Mouse (Mus musculus) c-Kit-positive CD71-negative TER-119-negative erythroid progenitor cells, embryonic 14.5 days (primary cell): ENCODE results near the gene Efna5.

ENCODE experiments used
- DNase-seq: peaks from one replicate; pipeline ENCODE4 v3.0.0-alpha.2; 2013; ENCODE audit warnings: low read depth

The Efna5 gene

GRCm38 (mm10) chr17:62700791-62701602 is 180.1 kb downstream of the Efna5 start:
- no peak for DNase-seq

- DNase-seq = no peak
Measured at GRCm38 (mm10) chr17:62694958-62695437, 186.1 kb downstream of the Efna5 start.

GRCm38 (mm10) chr17:62692242-62692641 is 188.9 kb downstream of the Efna5 start:
- DNase-seq = no peak

- DNase-seq = no peak
Measured at GRCm38 (mm10) chr17:62691201-62691715, 189.9 kb downstream of the Efna5 start.

GRCm38 (mm10) chr17:62690256-62690655 is 190.9 kb downstream of the Efna5 start:
- no peak for DNase-seq

GRCm38 (mm10) chr17:62689646-62690045 is 191.5 kb downstream of the Efna5 start:
- DNase-seq = no peak

GRCm38 (mm10) chr17:62687369-62687768 is 193.7 kb downstream of the Efna5 start:
- DNase-seq = no peak

GRCm38 (mm10) chr17:62685181-62685580 is 195.9 kb downstream of the Efna5 start:
- DNase-seq = no peak

GRCm38 (mm10) chr17:62683142-62683541 is 198.0 kb downstream of the Efna5 start:
- no peak for DNase-seq

- no peak for DNase-seq
Measured at GRCm38 (mm10) chr17:62681726-62682125, 199.4 kb downstream of the Efna5 start.

- DNase-seq = no peak
Measured at GRCm38 (mm10) chr17:62680737-62681136, 200.4 kb downstream of the Efna5 start.

GRCm38 (mm10) chr17:62676832-62677231 is 204.3 kb downstream of the Efna5 start:
- DNase-seq = no peak

GRCm38 (mm10) chr17:62676409-62676808 is 204.7 kb downstream of the Efna5 start:
- no peak for DNase-seq

- no peak for DNase-seq
Measured at GRCm38 (mm10) chr17:62675811-62676255, 205.3 kb downstream of the Efna5 start.

- no peak for DNase-seq
Measured at GRCm38 (mm10) chr17:62672068-62672467, 209.0 kb downstream of the Efna5 start.

- DNase-seq = no peak
Measured at GRCm38 (mm10) chr17:62666761-62667160, 214.4 kb downstream of the Efna5 start.

- DNase-seq = no peak
Measured at GRCm38 (mm10) chr17:62665823-62666222, 215.3 kb downstream of the Efna5 start.

GRCm38 (mm10) chr17:62664709-62665108 is 216.4 kb downstream of the Efna5 start:
- DNase-seq = no peak

GRCm38 (mm10) chr17:62661801-62662200 is 219.3 kb downstream of the Efna5 start:
- DNase-seq = no peak

GRCm38 (mm10) chr17:62659501-62660175 is 221.5 kb downstream of the Efna5 start:
- DNase-seq = no peak

- no peak for DNase-seq
Measured at GRCm38 (mm10) chr17:62657832-62658630, 223.1 kb downstream of the Efna5 start.

- no peak for DNase-seq
Measured at GRCm38 (mm10) chr17:62657051-62657450, 224.1 kb downstream of the Efna5 start.
